In the genomic region with DNA sequence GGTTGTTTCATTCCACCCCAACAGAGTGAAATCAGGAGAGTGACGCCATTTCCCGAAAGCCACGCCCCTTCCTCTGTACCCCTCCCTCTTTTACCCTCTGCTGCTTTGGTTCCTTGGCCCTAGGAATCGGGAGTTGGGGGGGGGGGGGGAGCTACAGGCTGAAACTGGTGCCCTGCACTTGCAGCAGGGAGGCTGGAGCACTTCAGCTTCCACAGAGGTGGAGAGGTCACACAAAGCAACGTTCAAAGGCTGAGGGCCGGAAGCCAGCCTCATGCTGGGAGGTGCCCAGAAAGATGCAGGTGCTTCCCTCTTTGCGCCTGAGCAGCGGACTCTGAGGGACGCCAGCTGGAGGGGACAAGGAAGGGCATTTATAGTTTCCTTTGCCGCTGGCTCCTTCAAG, we compare ENCODE assay signal across 8 mouse cellular contexts.
DNase-seq lines count a peak whose midpoint lies in the region; ATAC-seq and TF ChIP-seq lines count a peak whose summit lies in the region.

No protein-coding gene starts in this region.

- H3K4me1 ChIP-seq in forebrain, embryonic 13.5 days = peaks cover 7% of the 10 kb centered on the region; the same call in 1 of the 2 replicates
- H3K4me1 ChIP-seq in hindbrain, postnatal 0 days (ENCODE audit: insufficient read depth, low read length) = peaks cover 7% of the 10 kb centered on the region; the same call in 1 of the 2 replicates
- H3K4me1 ChIP-seq in liver, embryonic 12.5 days = peaks cover 6% of the 10 kb centered on the region; the same call in 1 of the 2 replicates
- peaks cover 12% of the 10 kb centered on the region for H3K4me1 ChIP-seq in neural tube, embryonic 12.5 days

- no peak for DNase-seq in hindbrain, postnatal 0 days (ENCODE audit: low spot score)
- DNase-seq in cerebellum, adult 8-10 months = no peak
- no peak for DNase-seq in cerebellum, adult 18-20 months
- no peak for DNase-seq in urinary bladder, postnatal 36 days (ENCODE audit: low spot score in 2 of 2)

- no peaks in the 10 kb centered on the region for H3K9me3 ChIP-seq in forebrain, embryonic 13.5 days (replicated peaks)
- H3K9me3 ChIP-seq in hindbrain, postnatal 0 days (ENCODE audit: low read length) = no peaks in the 10 kb centered on the region
- no peaks in the 10 kb centered on the region for H3K9me3 ChIP-seq in liver, embryonic 12.5 days (replicated peaks)
- no peaks in the 10 kb centered on the region for H3K9me3 ChIP-seq in neural tube, embryonic 12.5 days

- H3K4me3 ChIP-seq in forebrain, embryonic 13.5 days = no peak overlapping the region
- no peak overlapping the region for H3K4me3 ChIP-seq in hindbrain, postnatal 0 days (ENCODE audit: low read length)
- peak overlapping the region; percentile 5 for H3K4me3 ChIP-seq in liver, embryonic 12.5 days
- 0 out of 2 replicates have a peak overlapping the region, but pooled peaks have one; percentile 10 for H3K4me3 ChIP-seq in neural tube, embryonic 12.5 days

- H3K36me3 ChIP-seq in forebrain, embryonic 13.5 days (ENCODE audit: poor library complexity, severe bottlenecking) = no peaks in the 10 kb centered on the region
- H3K36me3 ChIP-seq in hindbrain, postnatal 0 days (ENCODE audit: insufficient read depth, low read length) = no peaks in the 10 kb centered on the region
- H3K36me3 ChIP-seq in liver, embryonic 12.5 days = no peaks in the 10 kb centered on the region
- H3K36me3 ChIP-seq in neural tube, embryonic 12.5 days = no peaks in the 10 kb centered on the region

- peak; percentile 69 for ATAC-seq in activated CD4-positive, CD25-positive, alpha-beta regulatory T cell, adult 4 months
- ATAC-seq in forebrain, embryonic 13.5 days = peak; percentile 33; the same call in 1 of the 2 replicates
- peak; percentile 40; the same call in 1 of the 2 replicates for ATAC-seq in hindbrain, postnatal 0 days
- ATAC-seq in liver, embryonic 12.5 days = no peak
- peak; percentile 29; the same call in 1 of the 2 replicates for ATAC-seq in neural tube, embryonic 12.5 days (ENCODE audit: low FRiP score, low read depth)

- no peak overlapping the region for H3K9ac ChIP-seq in forebrain, embryonic 13.5 days
- H3K9ac ChIP-seq in hindbrain, postnatal 0 days (replicated peaks; ENCODE audit: low read length) = 0 out of 2 replicates have a peak overlapping the region, but pooled peaks have one; percentile 13
- H3K9ac ChIP-seq in liver, embryonic 12.5 days = no peak overlapping the region
- H3K9ac ChIP-seq in neural tube, embryonic 12.5 days = no peak overlapping the region

- peak overlapping the region; percentile 32 for H3K4me2 ChIP-seq in forebrain, embryonic 13.5 days
- H3K4me2 ChIP-seq in hindbrain, postnatal 0 days (ENCODE audit: low read depth, low read length) = peak overlapping the region; percentile 38
- peak overlapping the region; percentile 49 for H3K4me2 ChIP-seq in liver, embryonic 12.5 days
- peak overlapping the region; percentile 52 for H3K4me2 ChIP-seq in neural tube, embryonic 12.5 days (replicated peaks)

- no peak overlapping the region for H3K27ac ChIP-seq in forebrain, embryonic 13.5 days
- H3K27ac ChIP-seq in hindbrain, postnatal 0 days = no peak overlapping the region
- no peak overlapping the region for H3K27ac ChIP-seq in liver, embryonic 12.5 days
- H3K27ac ChIP-seq in neural tube, embryonic 12.5 days = no peak overlapping the region

- TF ChIP-seq CTCF in hindbrain, postnatal 0 days (IDR thresholded peaks at IDR 0.05; ENCODE audit: low read depth) = no peak

- WGBS in forebrain, embryonic 13.5 days = 25% methylated on average over 10 of the region's 10 CpGs
- WGBS in hindbrain, postnatal 0 days = 18% methylated on average over 10 of the region's 10 CpGs
- WGBS in liver, embryonic 12.5 days (ENCODE audit: insufficient replicate concordance) = 15% methylated on average over 10 of the region's 10 CpGs
- 15% methylated on average over 10 of the region's 10 CpGs for WGBS in neural tube, embryonic 12.5 days

- no peaks in the 10 kb centered on the region for H3K27me3 ChIP-seq in forebrain, embryonic 13.5 days
- H3K27me3 ChIP-seq in hindbrain, postnatal 0 days (ENCODE audit: insufficient read depth, low read length) = no peaks in the 10 kb centered on the region
- H3K27me3 ChIP-seq in liver, embryonic 12.5 days (replicated peaks) = no peaks in the 10 kb centered on the region
- no peaks in the 10 kb centered on the region for H3K27me3 ChIP-seq in neural tube, embryonic 12.5 days (replicated peaks)

Comparison
In these comparisons a context has a peak if more than half of its experiments do, and no peak if none do; other contexts are left out.
1. H3K4me3 ChIP-seq: peak in liver, embryonic 12.5 days (single experiment) and neural tube, embryonic 12.5 days (single experiment); none in forebrain, embryonic 13.5 days (single experiment) and hindbrain, postnatal 0 days (single experiment).
2. Peak in every context shown above with its lines, with median percentiles within 50 percentile points of each other: H3K4me2 ChIP-seq.